Mouse (Mus musculus): ENCODE measurements around the gene Frzb.
A peak's percentile ranks its signal among the peaks of the same experiment; 100 is the strongest.
"Not testable (repeated sequence)": the region's sequence is repeated elsewhere in the genome, so short reads cannot be mapped to it uniquely, and the experiment has no call there.

Gene Frzb

DNA sequence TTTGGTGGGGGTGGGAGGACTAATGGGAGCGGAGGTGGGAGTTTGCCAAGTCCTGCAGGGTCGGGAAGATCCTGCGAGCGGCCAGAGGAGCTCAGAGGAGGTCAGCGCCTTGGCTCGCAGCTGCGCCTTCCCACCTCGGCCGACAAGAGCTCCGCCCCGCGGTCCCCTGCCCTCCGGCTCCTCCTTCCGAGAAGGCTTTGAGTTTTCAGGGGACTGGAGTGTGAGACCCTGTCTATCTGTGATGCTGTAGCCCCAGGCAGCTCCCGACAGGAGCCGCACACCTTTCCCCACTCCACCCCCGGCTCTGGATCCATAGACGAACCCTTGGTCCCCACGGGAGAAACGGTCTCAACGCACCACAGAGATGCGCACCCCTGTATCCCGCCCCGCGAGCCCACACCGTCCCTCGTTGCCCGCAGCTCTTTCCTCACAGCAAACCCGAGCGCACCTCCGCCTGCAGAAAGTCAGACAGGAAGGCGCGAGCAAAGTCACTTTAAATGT lies at the start of gene Frzb:
Frzb (minus strand) TSS at position 335 of the 501 bp plus-strand sequence.
- peak; percentile 42 for DNase-seq

DNA sequence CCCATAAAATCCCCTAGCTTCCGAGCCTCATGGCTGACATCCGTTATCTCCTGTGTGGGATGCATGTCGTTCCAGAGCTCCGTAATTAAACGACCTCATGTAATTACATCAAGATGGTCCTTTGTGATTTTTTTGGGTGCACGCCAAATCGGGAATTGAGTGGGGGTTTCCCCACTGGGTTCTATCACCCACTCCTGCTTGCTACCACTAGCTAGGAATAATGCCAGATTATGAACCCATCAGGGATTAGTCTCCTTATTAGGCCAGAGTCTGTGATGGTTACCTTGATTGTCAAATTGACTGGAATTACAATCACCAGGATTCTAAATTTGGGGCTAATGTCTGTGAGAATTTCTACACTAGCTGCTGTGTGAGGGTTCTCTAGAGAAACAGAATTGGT lies 47.9 kb upstream of the Frzb start:
- not testable (repeated sequence) for DNase-seq

DNA sequence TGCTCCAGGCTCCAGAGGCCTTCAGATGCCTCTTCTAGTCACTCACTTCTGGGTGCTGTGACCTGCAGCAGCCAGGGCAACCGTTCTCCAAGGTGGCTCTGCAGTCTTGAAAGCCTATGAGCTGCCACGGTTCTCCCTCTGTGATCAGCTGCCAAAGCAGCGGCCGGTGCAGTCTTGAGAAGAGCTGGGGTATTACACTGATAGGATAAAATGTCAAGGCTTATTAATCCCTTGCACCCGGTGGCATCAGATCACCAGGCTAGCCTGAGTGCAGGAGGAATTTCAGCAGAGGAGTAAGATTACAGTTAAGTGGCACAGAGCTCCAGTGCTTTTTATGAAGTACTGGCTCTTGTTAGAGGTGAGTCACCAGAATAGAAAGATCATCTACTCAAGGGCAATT lies 39.4 kb upstream of the Frzb start:
- no peak for DNase-seq

DNA sequence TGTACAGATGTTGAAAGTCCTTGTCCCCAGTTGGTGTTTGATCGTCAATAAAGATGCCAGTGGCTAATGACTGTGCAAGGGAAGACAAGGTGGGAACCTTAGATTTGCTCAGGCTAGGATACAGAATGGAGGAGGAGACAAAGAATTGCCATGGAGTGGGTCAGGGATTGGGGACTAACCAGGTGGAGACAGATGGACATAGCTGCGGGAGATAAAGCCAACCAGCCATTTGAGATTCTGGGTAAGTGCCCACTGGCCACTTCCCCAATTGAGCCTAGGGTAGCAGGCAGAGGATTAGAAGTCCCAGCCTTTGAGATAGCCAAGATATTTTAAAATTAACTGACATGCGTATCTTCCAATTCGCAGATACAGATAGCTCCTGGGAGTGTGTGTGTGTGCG lies 37.5 kb upstream of the Frzb start:
- DNase-seq = peak; percentile 48

DNA sequence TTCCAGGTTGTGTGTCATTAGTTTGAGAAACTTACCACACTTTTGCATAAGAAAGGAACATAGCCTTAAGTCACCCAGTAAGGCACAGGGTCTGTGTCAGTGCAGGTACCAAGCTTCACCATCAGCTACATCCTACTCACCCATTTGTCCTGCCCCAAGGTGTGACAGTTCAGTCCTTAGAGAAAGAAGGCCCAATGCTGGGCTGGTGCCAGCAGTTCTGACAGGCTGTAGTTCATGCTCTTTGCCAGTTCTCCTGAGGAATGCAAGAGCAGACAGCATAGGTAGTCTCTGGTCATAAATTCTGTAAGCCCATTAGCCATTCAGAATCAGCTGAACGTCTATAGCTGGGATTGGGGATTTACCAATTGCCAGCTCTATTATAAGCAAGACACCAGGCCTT lies 28.4 kb upstream of the Frzb start:
- DNase-seq = no peak

DNA sequence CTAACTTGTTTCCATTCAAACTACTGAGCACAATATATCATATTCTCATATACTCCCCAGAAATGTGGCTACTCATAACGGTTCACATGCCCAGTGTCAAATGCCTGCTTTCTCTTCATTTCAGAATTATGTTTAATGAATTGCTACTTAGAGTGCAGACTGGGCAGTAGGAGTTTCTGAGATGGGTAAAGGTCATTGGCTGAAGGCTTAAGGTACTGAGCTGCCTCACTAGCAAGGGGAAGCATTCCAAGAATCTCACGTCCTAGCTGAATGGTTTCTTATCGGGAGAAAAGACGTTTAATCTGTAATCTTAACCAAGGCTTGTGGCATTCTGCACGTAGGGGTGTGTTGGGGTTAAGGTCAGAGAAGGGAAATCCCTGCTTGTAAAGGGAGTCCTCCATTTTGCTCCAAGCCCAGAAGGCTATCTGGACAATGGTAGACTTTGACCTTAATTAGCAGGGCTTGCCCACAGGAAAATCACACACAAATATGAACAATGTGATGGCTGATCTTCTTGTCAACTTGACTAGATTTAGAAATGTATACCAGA lies 26.9 kb upstream of the Frzb start:
- DNase-seq = no peak

DNA sequence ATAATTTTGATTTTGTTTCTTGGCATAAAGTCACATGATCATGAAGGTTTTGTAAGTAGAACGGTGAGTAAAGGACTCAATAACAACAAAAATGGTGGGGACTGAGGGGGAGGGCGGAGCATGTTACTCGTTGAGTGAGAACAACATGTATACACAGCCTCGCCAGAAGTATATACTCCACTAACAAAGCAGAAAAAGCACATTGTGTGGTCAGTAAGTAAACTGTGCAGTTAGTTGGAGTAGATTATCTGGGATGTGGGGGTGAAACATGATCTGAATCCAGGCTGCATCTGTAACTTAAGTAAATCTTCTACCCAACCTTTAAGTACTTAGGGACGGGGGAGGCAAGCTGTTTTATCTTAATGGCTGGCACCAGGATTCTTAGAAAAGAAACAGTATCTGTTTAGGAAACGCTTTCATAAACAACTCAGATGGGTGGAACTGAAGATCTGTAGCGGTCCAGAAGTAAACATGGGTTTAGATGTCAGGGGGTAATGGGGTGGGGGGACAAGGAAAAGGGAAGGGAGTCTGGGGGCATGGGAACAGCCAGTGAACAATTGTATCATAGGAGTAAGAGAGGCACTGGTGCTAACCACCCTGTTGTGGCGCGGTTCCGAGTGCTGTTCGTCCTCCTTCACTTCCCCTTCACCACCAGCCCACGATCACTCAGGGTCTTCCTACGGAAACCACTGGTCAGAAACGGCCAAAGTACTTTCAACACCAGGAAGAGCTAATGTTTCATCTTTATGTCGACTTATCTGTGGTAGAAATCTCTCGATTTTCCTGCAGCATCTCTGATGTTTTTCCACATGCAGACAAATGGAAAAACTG lies 18.8 kb upstream of the Frzb start:
- DNase-seq = no peak

DNA sequence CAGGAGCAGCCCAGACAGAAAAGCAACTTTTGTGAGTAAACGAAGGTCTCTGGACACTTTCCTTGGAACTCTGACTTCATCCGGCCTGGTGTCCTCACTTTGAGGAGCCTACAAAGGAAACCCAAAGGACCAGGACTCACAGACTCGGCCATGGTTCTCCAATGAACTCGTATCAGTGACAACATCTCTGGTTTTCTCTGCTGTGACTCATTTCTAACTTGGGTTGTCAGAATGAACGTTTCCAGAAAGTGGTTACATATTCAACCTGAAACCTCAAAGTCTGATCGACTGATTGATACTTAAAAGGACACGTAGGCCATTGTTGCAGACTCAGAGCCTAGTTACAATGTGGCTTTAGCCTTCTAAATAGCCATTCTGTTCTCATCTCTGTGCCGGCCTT lies 14.4 kb upstream of the Frzb start:
- no peak for DNase-seq

DNA sequence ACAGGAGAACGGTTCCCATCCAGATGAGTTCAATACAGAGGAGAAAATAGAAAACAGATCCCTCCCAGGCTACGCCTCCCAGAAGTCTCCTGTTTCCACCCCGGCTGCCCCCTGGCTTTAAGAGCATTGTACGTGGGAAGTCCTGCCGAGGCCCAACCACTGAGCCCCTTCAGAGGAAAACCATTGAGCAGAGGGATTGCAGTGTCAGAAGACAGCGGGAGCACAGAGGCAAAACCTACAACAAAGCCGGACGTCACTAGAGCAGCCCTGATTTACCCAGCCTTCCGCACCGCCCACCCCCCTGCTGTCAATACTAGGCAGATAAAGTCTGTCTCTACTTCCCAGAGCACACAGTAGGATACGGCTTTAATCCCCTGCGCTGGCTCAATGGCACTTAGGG lies 806 bp upstream of the Frzb start:
- peak; percentile 5 for DNase-seq

DNA sequence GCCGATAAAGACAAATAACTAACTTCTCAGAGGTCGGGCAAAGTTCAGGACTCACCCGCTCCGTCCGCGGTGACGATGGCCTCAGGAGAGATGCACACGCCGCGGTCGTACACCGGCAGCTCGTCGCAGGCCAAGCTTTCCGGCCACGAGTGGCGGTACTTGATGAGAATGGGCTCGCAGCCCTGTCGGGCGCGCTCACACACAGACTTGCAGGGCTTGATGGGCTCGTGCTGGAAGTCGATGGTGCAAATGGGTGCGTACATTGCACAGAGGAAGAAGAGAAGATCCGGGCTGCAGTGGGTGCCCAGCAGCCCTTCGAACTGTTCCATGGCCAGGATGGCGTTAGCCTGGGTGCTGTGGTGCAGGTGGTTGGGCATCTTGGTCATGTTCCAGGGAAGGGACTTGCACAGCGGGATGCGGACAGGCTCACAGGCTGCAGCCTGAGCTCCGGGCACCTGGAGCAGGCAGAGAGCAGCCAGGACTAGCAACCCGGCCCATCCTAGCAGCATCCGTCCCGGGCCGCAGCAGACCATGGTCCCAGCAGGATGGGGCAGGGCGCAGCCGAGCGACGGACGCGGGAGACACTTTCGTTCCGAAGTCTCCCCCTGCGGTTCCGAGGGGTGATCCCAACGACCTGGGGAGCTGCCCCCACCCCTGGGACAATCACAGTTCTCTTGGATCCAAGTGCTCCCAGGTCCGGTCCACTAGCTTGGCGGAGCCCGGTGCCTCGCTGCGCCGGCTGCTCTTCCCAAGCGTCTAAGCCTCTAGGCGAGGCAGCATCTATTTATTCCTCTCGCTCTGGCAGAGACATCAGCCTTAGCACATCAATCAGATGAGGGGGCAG lies 895 bp downstream of the Frzb start:
- DNase-seq = peak; percentile 55

DNA sequence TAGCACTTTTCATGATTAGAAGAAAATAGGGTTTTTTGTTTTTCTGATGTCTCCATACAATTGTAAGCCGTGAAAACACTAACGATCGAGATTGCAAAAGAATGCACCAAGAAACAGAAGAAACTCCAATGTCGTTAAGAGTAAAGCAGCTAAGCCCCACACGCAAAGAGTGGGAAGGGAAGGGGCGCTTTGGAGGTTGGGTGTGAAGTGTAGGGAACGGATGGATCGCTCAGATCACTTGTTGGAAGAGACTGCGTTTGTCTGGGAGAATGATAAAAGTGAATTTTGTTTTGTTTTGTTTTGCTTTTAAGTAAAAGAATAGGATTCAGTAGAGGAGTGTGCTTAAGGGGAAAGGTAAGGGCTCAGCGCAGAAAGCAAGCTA lies 1.5 kb downstream of the Frzb start:
- DNase-seq = peak; percentile 2

DNA sequence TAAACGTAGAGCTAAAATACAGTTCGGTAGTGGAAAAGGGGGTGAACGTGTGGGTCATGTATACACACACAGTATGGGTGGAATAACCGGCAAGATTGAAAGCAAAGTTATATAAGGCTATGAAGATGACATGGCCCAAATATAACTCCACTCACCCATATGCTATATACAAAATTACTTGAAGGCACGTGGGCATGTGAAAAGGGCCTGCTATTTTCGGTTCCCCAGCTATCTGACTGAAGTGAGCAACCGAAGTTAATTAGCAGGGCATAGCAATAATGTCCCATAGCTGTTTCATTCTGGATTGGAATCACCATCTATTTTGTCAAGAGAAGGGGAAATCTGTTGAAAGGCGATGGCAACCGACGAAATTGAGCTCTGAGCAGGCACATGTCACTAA lies 1.9 kb downstream of the Frzb start:
- no peak for DNase-seq

DNA sequence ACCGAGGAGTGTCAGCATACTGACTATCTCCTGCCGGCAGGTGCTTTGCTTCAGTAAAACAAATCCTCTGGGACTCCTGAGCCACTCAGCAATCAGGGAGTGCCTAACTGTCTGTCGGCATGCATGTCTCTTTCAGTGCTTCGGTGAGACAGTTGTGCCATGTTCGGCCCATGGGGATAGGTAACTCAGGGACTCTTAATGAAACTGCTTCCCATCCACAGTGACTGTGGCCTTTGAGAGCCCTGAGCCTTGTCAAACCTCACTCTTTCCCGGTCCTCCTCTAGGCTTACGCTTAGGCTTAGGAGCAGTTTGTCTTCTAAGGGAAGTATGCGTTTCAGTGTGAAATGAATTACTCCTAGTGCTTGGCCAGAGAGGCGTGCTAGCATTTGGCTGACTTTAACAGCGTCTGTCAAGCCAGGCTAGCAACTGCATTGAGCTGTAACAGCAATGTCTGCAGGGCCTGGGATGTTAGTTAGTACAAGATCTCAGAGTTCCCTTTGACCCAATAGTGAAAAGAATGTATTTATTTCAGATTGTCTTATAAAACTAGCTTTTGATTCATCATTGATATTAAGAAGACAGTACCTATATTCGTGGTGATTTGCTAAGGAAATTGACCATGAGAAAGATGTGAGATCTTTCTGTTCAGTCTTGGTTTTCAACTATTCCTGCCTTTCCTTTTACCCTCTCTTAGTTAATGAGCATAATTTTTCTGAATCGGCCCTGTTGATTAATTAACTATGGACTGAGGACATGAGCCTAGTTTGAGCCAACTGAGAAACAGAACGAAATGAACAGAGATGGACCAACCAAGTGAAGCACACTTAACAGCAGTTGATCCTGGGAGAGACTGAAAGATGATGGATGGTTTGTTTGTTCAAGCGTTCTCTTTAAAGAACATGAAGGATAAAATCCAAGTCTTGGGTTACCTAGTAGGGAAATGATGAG lies 2.7 kb downstream of the Frzb start:
- no peak for DNase-seq

DNA sequence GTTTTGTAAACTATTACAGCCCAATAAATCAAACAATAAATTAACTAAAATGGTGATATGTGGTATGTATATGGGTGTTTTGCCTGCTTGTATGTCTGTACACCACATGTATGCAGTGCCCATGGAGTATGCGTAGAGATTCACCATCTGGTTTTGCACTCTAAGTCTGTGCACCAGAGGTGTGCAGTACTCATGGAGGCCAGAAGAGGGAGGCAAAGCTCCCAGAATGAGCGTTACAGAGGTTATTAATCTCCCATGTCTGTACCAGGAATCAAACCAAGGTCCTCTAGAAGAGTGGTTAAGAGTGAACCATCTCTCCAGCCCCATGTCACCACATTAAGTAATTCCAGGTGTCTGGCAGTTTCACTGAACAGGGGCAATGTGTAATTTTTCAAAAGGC lies 3.5 kb downstream of the Frzb start:
- DNase-seq = no peak

DNA sequence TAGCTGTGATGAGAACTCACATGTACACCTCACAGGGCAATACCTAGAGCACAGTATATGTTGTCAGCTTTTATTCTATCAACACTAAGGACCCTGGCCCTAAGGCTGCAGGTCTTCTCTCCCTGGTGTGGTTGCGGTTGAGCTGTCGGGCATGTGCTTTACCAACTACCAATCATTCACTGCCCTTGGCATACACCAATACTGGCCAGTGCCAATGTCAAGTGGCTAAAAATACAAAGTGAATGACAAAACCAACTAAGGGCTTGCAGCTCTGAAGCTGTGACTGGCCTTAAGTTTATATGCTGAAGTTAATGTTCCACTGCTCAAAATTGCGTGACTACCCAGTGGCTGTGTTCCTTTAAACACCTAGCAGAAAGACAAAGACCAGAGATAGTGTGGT lies 6.0 kb downstream of the Frzb start:
- no peak for DNase-seq

DNA sequence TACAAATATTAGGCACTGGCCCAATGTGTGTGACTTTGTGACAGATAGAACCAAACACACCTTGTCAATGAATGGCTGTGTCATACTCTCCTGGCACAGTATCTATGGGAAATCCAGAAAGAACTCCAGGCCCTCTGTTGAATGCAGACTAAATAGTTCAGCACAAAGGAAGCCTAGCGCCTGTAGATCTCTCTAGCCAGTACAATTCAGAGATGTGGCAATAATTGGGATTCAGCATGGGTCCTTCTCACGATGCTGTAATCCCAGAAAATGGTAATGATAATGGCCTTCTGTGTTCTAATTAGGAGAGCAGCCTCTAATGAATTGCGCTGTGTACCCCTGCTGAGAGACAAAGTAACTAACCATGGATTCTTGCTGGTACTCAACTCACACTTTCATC lies 8.6 kb downstream of the Frzb start:
- no peak for DNase-seq

DNA sequence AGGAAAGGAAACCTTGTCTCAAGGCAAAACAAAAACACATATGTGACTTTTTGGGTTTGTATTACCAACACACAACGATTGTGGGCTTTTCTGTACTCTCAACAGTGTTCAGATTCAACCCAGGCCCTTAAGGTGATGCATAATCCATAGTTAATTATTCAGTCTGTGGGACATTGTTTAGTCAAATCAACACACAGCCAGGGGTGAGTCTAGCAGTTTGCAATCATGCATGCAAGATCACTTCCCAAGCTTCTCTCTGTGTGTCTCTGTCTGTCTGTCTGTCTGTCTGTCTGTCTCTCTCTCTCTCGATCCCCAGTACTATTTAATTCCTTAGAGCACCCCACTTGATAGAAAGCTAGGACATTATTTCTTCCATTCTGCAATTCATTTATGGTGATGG lies 10.0 kb downstream of the Frzb start:
- no peak for DNase-seq

DNA sequence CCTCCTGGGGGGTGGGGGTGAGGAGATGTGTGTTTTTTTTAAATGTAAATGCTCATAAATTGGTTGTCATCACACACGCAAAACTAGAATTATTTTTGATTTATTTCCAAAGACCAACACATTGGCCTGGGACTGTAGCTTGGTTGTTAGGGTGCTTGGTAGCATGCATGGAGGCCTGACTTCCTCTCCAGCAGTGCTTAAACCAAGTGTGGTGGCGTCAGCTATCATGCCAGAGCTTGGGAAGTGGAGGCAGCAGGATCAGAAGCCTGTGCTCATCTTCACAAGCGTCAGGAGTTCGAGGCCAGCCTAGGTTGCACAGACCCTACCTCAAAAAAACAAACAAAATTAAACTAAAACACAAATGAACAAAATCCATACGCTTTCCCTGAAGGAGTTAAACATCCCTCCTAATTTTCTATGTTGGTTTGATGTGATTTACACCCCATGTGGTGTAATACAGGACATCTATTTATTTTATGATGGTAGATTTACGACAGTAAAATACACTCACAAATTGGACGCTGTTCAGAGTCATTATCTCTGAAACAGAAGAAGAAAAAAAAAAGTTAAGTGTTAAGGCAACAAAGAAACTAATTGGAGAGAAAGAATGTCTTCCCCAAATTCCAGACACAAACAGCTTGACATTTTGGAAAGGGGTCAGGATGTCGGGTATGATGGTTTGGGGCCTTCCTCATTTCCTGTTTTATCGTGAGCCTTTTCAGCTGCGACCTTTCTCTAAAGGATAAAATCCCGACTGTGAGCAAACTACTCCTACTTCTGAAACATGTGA lies 12.4 kb downstream of the Frzb start:
- no peak for DNase-seq

DNA sequence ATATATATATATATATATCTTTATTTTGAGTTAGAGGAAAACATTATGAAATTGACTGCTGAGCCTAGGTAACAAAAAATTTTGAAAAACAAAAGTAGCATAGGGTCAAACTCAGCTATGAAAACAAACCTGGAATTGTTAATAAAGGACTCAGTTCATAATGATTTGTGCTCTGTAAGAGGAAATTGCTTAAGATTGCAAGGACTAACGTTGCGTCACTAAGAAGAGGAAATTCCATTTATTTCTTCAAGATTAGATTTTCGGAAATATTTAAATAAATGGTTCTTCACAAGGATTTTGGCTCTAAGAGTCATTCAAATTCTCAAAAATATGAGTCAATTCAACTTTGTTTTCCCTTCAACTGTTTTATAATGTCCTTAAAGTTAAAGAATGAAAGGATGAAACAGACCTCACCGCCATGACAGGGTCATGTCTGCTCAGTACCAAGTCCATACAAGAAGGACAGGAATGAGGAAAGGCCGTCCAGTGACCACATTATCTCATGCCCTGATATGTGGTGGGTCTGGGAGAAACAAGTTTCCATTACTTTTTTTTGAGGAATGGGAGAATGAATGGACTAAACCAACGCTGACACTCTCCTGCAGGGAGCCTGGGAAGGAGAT lies 14.1 kb downstream of the Frzb start:
- no peak for DNase-seq

DNA sequence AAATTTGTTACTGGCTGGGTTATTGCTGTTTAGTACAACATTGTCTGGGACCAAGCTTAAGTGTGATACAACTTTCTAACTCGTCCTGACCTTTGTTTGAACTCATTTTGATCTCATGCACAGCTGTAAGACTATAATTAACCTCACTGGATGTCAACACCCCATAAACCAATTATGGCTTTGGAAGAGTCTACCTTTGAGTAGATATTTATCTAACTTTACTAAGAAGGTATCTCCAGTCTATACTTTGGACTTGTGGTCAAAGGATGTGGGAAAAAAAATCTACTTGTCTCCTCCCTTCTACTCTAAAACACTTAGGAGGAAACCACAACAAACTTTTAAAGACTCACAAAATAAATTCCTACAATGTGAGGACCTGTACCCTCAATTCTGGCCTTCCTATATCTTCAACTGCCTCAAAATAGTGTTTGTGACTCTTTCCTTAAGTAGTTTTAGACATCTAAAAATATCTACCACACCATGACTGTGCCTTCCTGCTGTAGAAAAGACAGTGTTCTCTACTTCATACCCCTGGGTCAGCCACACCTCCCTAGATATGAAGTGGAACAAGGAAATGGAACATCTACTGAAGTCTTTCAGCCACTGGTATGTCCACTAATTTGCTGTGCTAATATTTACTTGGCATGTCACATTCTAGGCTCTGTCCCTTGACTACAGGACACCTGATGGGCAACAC lies 16.9 kb downstream of the Frzb start:
- no peak for DNase-seq

DNA sequence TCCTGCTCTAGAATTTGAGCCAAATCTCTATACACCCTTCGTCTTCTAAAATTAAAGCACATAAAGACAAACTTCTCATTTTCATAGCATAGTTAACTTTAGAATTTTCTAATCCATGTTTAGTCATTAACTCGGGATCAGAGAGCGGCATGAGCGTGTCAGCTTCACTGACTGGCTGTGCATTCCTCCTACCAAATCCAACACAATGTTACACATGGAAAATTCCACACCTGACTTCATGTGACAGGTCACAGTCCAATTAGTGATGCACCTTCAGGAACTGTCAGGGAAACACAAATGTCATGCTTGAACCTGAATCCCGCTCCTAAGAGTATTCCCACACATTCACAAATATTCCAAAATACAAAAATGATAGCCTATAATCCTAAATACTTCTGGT lies 24.3 kb downstream of the Frzb start:
- DNase-seq = no peak
